Mouse (Mus musculus): ENCODE measurements around the gene Trir.

The Trir gene

DNA sequence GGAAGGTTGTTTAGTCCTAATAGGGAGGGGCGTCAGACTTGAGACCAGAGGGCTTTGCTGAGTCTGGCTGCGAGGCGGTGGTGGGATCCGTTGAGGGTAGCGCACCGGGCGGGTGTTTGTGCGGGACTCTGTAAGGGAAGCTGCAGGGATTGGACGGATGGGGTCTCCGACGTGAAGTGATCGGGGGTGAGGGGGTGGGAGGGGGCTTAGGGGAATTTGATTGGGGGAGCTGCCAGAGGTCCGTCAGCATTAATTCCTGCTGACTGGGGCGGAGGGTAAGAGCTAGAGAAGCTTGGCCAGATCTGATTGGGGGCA lies 10.7 kb downstream of the Trir start:
- DNase-seq, result peak; percentile 81

GRCm38 (mm10) chr8:85037681-85038531 lies 11.3 kb downstream of the Trir start:
- peak; percentile 69 for DNase-seq

- no peak for DNase-seq
Measured at GRCm38 (mm10) chr8:85043619-85044018, 17.0 kb downstream of the Trir start.

GRCm38 (mm10) chr8:85057367-85057766 lies 30.7 kb downstream of the Trir start:
- no peak for DNase-seq

GRCm38 (mm10) chr8:85059879-85060616 lies 33.4 kb downstream of the Trir start, which contains the start of gene Fbxw9:
Gene Fbxw9, plus strand, starts transcription at chr8:85060055.
- peak; percentile 94 for DNase-seq

DNA sequence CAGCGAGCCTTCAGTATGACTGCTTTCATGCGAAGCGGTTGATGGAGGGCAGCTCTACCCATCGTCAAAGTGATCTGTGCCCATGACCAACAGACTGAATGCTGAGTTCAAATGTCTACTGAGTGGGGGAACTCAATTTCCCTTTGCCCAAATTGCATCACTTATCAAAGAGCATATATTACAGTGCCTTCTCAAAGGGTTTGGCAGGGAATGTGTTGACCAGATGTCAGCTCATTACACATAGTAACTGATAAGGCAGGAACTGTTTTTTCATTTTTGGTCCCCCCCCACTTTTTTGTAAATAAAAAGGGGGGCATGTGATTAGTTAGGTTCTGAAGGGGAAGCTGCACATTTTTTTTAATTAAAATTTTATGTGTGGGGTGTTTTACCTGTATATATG lies 36.0 kb downstream of the Trir start:
- no peak for DNase-seq

- no peak for DNase-seq
Measured at GRCm38 (mm10) chr8:85065213-85065612, 38.6 kb downstream of the Trir start.

GRCm38 (mm10) chr8:85067155-85067554 lies 40.5 kb downstream of the Trir start:
- DNase-seq, result no peak

DNA sequence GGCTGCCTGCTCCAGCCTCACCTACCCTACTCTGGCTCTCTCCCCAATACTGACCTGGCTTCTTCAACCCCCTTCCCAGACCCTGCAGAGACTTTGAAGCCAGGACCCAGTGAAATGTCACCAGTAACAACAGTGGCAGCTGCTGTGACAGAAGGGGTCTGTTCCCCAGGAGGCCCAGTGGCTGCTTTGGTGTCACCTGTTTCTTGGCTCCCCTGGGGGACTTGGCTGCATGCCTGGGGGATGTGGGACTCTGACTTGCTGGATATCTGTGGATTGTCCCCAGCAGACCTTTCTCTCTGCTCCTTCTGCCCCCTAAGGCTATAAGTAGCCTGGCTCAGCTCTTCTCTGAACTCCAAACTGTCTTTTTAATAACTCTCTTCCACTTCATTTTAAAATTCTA lies 41.4 kb downstream of the Trir start, which contains the start of gene Gm5741:
Gene Gm5741 (minus strand): TSS at position 1 of the 400 bp plus-strand sequence.
- DNase-seq, result no peak

GRCm38 (mm10) chr8:85071041-85071440 lies 44.4 kb downstream of the Trir start:
- peak; percentile 32 for DNase-seq

DNA sequence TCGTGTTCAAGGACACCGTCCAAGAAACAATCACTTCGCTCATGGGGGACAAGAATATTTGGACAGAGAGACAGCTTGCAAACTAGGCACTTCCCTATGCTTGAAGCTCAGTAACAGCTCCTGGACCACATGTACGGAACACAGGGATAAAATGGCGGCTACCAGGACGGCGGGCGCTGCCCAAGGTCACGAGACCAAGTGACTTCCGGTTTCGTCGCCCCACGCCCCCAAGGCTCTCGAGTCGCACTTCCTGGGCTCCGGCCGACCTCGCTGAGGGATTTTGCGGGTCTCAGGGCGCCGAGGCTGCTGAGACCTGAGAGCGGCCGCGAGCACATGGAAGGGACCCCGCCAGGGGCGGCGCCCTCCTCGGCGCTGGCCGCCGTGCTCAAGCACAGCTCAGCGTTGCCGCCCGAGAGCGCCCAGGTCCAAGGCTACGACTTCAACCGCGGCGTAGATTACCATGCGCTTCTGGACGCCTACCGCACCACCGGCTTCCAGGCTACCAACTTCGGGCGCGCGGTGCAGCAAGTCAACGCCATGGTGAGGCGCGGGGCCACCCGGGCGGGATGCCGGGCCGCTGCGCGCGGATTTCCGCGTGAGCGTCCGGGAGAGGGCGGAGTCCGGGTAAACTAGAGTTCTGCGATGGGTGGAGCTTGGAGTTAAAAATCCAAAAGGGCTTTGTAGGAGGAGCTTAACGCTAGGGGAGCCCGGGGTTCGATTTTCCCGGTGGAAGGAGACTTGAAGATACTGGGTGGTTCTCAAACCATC lies 45.1 kb downstream of the Trir start, which contains the start of gene Dhps:
Gene Dhps (plus strand): TSS at position 244 of the 768 bp plus-strand sequence.
- peak; percentile 96 for DNase-seq

DNA sequence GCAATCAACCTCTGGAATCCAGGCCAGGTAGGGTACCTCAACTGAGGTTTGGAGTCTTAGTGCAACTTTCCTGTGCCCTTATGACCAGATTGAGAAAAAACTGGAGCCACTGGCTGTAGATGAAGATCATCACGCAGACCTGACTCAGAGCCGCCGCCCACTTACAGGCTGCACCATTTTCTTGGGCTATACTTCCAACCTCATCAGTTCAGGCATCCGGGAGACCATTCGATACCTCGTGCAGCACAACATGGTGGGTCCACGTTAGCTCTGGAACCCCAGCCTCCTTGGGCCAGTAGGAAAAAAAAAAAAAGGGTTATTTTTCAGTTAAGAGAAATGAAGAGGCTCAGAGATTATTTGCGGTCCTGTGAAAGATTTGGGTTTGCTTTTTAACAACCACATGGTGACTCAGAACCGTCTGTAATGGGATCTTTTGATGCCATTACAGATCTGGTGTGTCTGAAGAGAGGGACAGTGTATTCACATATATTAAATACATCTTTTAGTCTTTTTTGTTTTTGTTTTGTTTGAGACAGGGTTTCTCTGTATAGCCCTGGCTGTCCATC lies 45.8 kb downstream of the Trir start:
- DNase-seq, result no peak

DNA sequence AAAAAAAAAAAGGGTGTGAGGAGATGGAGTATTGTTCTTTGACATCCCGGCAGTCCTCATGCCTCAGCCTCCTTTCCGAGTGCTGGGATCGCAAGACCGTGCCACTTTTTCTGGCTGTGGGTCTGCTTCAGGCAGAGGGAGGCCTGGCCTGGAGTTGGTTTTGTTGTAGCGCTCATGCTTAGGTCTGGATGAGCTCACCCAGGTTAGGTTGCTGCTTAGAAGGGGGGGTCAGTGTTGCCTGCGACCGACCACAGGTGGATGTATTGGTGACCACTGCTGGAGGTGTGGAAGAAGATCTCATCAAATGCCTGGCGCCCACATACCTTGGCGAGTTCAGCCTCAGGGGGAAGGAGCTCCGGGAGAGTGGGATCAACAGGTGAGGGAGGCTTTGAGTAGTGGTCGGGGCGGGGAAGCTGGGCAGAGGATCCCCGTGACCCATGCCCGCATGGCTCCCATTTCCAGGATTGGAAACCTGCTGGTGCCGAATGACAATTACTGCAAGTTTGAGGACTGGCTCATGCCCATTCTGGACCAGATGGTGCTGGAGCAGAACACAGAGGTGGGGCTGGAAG lies 46.5 kb downstream of the Trir start:
- no peak for DNase-seq

- no peak for DNase-seq
Measured at GRCm38 (mm10) chr8:85074167-85074566, 47.5 kb downstream of the Trir start.

DNA sequence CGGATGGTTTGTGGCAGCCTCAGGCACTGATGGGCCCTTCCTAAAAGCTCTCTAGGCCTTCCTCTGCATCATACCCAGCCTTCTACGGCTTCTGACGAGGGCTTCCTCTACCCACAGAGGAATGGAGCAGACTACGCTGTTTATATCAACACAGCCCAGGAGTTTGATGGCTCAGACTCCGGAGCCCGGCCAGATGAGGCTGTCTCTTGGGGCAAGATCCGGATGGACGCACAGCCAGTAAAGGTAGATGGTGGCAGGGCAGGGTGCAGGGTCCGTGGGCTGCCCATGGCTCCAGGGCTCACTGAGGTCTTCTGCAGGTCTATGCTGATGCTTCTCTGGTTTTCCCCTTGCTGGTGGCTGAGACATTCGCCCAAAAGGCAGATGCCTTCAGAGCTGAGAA lies 48.0 kb downstream of the Trir start:
- DNase-seq, result no peak

DNA sequence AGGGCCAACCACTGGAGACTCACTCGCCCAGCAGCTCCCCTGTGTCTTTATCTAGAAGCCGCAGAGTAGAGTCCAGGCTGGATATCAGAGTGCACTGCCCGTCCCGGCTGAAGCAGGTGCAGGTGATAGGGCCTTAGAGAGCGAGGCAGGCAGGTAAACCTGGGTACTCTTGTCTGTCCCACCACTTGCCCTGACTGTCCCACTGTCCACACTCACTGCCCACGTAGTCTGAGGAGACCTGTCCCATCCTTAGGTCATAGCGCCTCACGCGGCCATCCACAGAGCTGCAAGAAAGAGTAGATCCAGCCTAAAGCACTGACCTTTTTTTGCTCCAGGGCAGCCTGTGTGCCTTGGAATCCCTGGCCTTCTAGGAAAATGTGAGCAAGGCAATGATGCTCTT lies 49.4 kb downstream of the Trir start:
- peak; percentile 39 for DNase-seq

GRCm38 (mm10) chr8:85076993-85077392 lies 50.4 kb downstream of the Trir start:
- peak; percentile 88 for DNase-seq

All from embryo, embryonic 11 days (tissue).